Mouse (Mus musculus) lung, adult 2 months (tissue): ENCODE data around the gene Ap2a1. TPM values are rescaled to one million over a fixed set of nuclear protein-coding genes. Genes with fewer than 3 reads are reported as not detected.
A peak's percentile ranks its signal among the peaks of the same experiment; 100 is the strongest.

Experiments
- DNase-seq: peaks from one replicate; pipeline ENCODE4 v3.0.0; 2022
- H3K4me1 ChIP-seq: fragments of 200-500 bp; 2 replicates; pipeline ENCODE4 v1.6.1; 2011; ENCODE audit warnings: low read length; ENCODE audit not compliant: control insufficient read depth, insufficient read depth
- H3K4me3 ChIP-seq: fragments of 200-500 bp; replicated peaks from 2 replicates; pipeline ENCODE3; 2011; ENCODE audit warnings: low read depth, mild to moderate bottlenecking, control low read depth, low read length; ENCODE audit errors: extremely low read depth
- CTCF ChIP-seq: fragments of 200-500 bp; IDR thresholded peaks from 2 replicates; pipeline ENCODE4 v1.5.1; 2011; ENCODE audit warnings: mild to moderate bottlenecking, low read length, control low read depth; ENCODE audit not compliant: insufficient read depth
- POLR2A ChIP-seq: fragments of 200-500 bp; IDR thresholded peaks from 2 replicates; pipeline ENCODE4 v1.6.1; 2011; ENCODE audit warnings: low read depth, mild to moderate bottlenecking, control low read depth, low read length, borderline replicate concordance; ENCODE audit errors: extremely low read depth
- WGBS: fragments of 180-500 bp; shearing (Covaris S2); methylation state at CpG from one replicate; pipeline ENCODE4 v1.1.7; 2018; 5-methylcytosine and 5-hydroxymethylcytosine counted together
- polyA plus RNA-seq: library from polyadenylated mRNA; depleted of rRNA; stranded (reverse); fragments of >200 nt; gene quantifications from 2 replicates; pipeline ENCODE4 v1.2.3, GENCODE M21; 2012

Gene Ap2a1
- polyA plus RNA-seq, 1 experiment: 101 TPM

GRCm38 (mm10) chr7:44900632-44901031 lies 28.7 kb downstream of the Ap2a1 start:
- no peak for TF ChIP-seq CTCF
- TF ChIP-seq POLR2A: no peak
- H3K4me1 ChIP-seq: no peaks in the 10 kb centered on the region; the same call in none of the 2 replicates
- H3K4me3 ChIP-seq: no peak overlapping the region
- no peak for DNase-seq
- 90% methylated on average over 11 of the region's 11 CpGs for WGBS

- peaks cover 4% of the 10 kb centered on the region for H3K4me1 ChIP-seq
- no peak overlapping the region for H3K4me3 ChIP-seq
- DNase-seq: peak; percentile 27
- WGBS: 47% methylated on average over 19 of the region's 19 CpGs
- 0 out of 2 replicates have a peak, but pooled peaks have one; percentile 14 for TF ChIP-seq CTCF
- no peak for TF ChIP-seq POLR2A
Observed at GRCm38 (mm10) chr7:44898607-44899006, 30.7 kb downstream of the Ap2a1 start.

GRCm38 (mm10) chr7:44896499-44896898 lies 32.8 kb downstream of the Ap2a1 start:
- no peak for DNase-seq
- H3K4me1 ChIP-seq: peaks cover 7% of the 10 kb centered on the region
- peak overlapping the region; percentile 71 for H3K4me3 ChIP-seq
- no peak for TF ChIP-seq POLR2A
- TF ChIP-seq CTCF: no peak
- WGBS: 21% methylated on average over 10 of the region's 10 CpGs

GRCm38 (mm10) chr7:44895593-44896434 lies 33.5 kb downstream of the Ap2a1 start, which contains the start of gene Fuz:
Fuz (plus strand) TSS chr7:44896079.
- H3K4me3 ChIP-seq: peak within 1 kb of the TSS; percentile 71
- WGBS: under 1% methylated on average over 34 of the region's 34 CpGs
- DNase-seq: peak; percentile 87
- peaks cover 10% of the 10 kb centered on the region for H3K4me1 ChIP-seq
- TF ChIP-seq POLR2A (peak; percentile 66; the same call in 1 of the 2 replicates), CTCF (peak; percentile 63)

- 47% methylated on average over 7 of the region's 7 CpGs for WGBS
- no peak for DNase-seq
- Histone ChIP-seq H3K4me3 (peak overlapping the region; percentile 46), H3K4me1 (peaks cover 10% of the 10 kb centered on the region)
- TF ChIP-seq POLR2A (no peak), CTCF (no peak)
Observed at GRCm38 (mm10) chr7:44895206-44895592, 34.1 kb downstream of the Ap2a1 start.

GRCm38 (mm10) chr7:44894175-44894574 lies 35.1 kb downstream of the Ap2a1 start:
- H3K4me1 ChIP-seq: peaks cover 10% of the 10 kb centered on the region
- H3K4me3 ChIP-seq: no peak overlapping the region
- 85% methylated on average over 3 of the region's 3 CpGs for WGBS
- TF ChIP-seq POLR2A: no peak
- TF ChIP-seq CTCF: no peak
- no peak for DNase-seq

GRCm38 (mm10) chr7:44893197-44893596 lies 36.1 kb downstream of the Ap2a1 start:
- H3K4me3 ChIP-seq: no peak overlapping the region
- H3K4me1 ChIP-seq: peaks cover 10% of the 10 kb centered on the region
- no peak for DNase-seq
- 22% methylated on average over 8 of the region's 8 CpGs for WGBS
- TF ChIP-seq POLR2A: no peak
- TF ChIP-seq CTCF: no peak

GRCm38 (mm10) chr7:44892276-44892921 lies 36.9 kb downstream of the Ap2a1 start, which contains the start of gene Med25:
Med25 (minus strand) TSS chr7:44892712.
- Histone ChIP-seq H3K4me3 (peak within 1 kb of the TSS; percentile 89), H3K4me1 (peaks cover 10% of the 10 kb centered on the region)
- TF ChIP-seq CTCF: no peak
- TF ChIP-seq POLR2A: peak; percentile 71
- DNase-seq: peak; percentile 88
- under 1% methylated on average over 56 of the region's 56 CpGs for WGBS

- WGBS: 14% methylated on average over 6 of the region's 6 CpGs
- peak overlapping the region; percentile 89 for H3K4me3 ChIP-seq
- DNase-seq: no peak
- TF ChIP-seq CTCF: no peak
- no peak for TF ChIP-seq POLR2A
- H3K4me1 ChIP-seq: peaks cover 10% of the 10 kb centered on the region
Observed at GRCm38 (mm10) chr7:44891611-44892010, 37.7 kb downstream of the Ap2a1 start.

GRCm38 (mm10) chr7:44890737-44891136 lies 38.6 kb downstream of the Ap2a1 start:
- no peak for DNase-seq
- WGBS: 48% methylated on average over 4 of the region's 4 CpGs
- no peak for TF ChIP-seq CTCF
- no peak for TF ChIP-seq POLR2A
- no peak overlapping the region for H3K4me3 ChIP-seq
- peaks cover 10% of the 10 kb centered on the region for H3K4me1 ChIP-seq
